ENCODE assay signal across 8 mouse cellular contexts in genomic region chr4:59003806-59004200, GRCm38 (mm10). TPM values are rescaled to one million over a fixed set of nuclear protein-coding genes. Genes with fewer than 3 reads are reported as not detected.
DNase-seq lines count a peak whose midpoint lies in the region; ATAC-seq lines count a peak whose summit lies in the region.
"Had no signal": no experiment of that assay in that cellular context is flagged by ENCODE, and none has a peak within 500 bp of the region (broad histone marks: within the 10 kb centered on the region; RNA-seq: fewer than 3 reads in every experiment).

No protein-coding gene starts in this region.

- peak overlapping the region; percentile 93 for H3K4me3 ChIP-seq in megakaryocyte, embryonic 14.5 days (replicated peaks)
- peak overlapping the region; percentile 94 for H3K4me3 ChIP-seq in forebrain, embryonic 12.5 days (replicated peaks)
- peak overlapping the region; percentile 95 for H3K4me3 ChIP-seq in limb, embryonic 12.5 days (replicated peaks)
- H3K4me3 ChIP-seq in stomach, embryonic 14.5 days (ENCODE audit: low read depth, low read length) = peak overlapping the region; percentile 96

- ATAC-seq in megakaryocyte, adult 5-6 weeks (ENCODE audit: poor library complexity, severe bottlenecking) = no peak
- no peak for ATAC-seq in forebrain, embryonic 12.5 days (ENCODE audit: low FRiP score)
- no peak for ATAC-seq in limb, embryonic 12.5 days (ENCODE audit: insufficient number of reproducible peaks, insufficient read depth, low FRiP score, low TSS enrichment, low read depth)
- ATAC-seq in stomach, embryonic 14.5 days (ENCODE audit: insufficient number of reproducible peaks, insufficient read depth, low FRiP score, low read depth) = no peak

- H3K9me3 ChIP-seq in megakaryocyte, embryonic 14.5 days = no peaks in the 10 kb centered on the region
- no peaks in the 10 kb centered on the region for H3K9me3 ChIP-seq in forebrain, embryonic 12.5 days
- H3K9me3 ChIP-seq in limb, embryonic 12.5 days = no peaks in the 10 kb centered on the region
- no peaks in the 10 kb centered on the region for H3K9me3 ChIP-seq in stomach, embryonic 14.5 days (ENCODE audit: control insufficient read depth, low read depth, low read length)

- peaks cover 54% of the 10 kb centered on the region for H3K4me1 ChIP-seq in megakaryocyte, embryonic 14.5 days
- H3K4me1 ChIP-seq in forebrain, embryonic 12.5 days = peaks cover 28% of the 10 kb centered on the region
- H3K4me1 ChIP-seq in limb, embryonic 12.5 days (replicated peaks) = peaks cover 36% of the 10 kb centered on the region
- H3K4me1 ChIP-seq in stomach, embryonic 14.5 days (ENCODE audit: control insufficient read depth, insufficient read depth, low read length) = peaks cover 15% of the 10 kb centered on the region

- peak overlapping the region; percentile 83 for H3K4me2 ChIP-seq in forebrain, embryonic 12.5 days
- H3K4me2 ChIP-seq in limb, embryonic 12.5 days = peak overlapping the region; percentile 84
- H3K4me2 ChIP-seq in stomach, embryonic 14.5 days (replicated peaks; ENCODE audit: low read depth, low read length) = peak overlapping the region; percentile 82

- peak overlapping the region; percentile 84 for H3K9ac ChIP-seq in forebrain, embryonic 12.5 days
- H3K9ac ChIP-seq in limb, embryonic 12.5 days (replicated peaks) = peak overlapping the region; percentile 94
- H3K9ac ChIP-seq in stomach, embryonic 14.5 days (replicated peaks; ENCODE audit: low read depth, low read length) = peak overlapping the region; percentile 91

- WGBS in forebrain, embryonic 12.5 days = 41% methylated on average over 7 of the region's 7 CpGs
- 37% methylated on average over 7 of the region's 7 CpGs for WGBS in limb, embryonic 12.5 days
- 17% methylated on average over 7 of the region's 7 CpGs for WGBS in stomach, embryonic 14.5 days

- intact Hi-C loops in gastrocnemius, postnatal 36 days (cut with DNase I) = loop anchor here (5.0 kb wide), 1 partner anchor 33 kb away; the partner anchor contains the start of gene Gng10

- no peaks in the 10 kb centered on the region for H3K36me3 ChIP-seq in megakaryocyte, embryonic 14.5 days (replicated peaks; ENCODE audit: low read length)
- H3K36me3 ChIP-seq in forebrain, embryonic 12.5 days (replicated peaks) = no peaks in the 10 kb centered on the region
- H3K36me3 ChIP-seq in limb, embryonic 12.5 days = no peaks in the 10 kb centered on the region
- no peaks in the 10 kb centered on the region for H3K36me3 ChIP-seq in stomach, embryonic 14.5 days (ENCODE audit: control insufficient read depth, insufficient read depth, low read length)

- H3K27me3 ChIP-seq in megakaryocyte, embryonic 14.5 days (replicated peaks) = no peaks in the 10 kb centered on the region
- no peaks in the 10 kb centered on the region for H3K27me3 ChIP-seq in forebrain, embryonic 12.5 days
- H3K27me3 ChIP-seq in limb, embryonic 12.5 days = no peaks in the 10 kb centered on the region
- no peaks in the 10 kb centered on the region for H3K27me3 ChIP-seq in stomach, embryonic 14.5 days (ENCODE audit: control insufficient read depth, insufficient read depth, low read length)

- no peak overlapping the region for H3K27ac ChIP-seq in forebrain, embryonic 12.5 days
- H3K27ac ChIP-seq in limb, embryonic 12.5 days = no peak overlapping the region
- H3K27ac ChIP-seq in stomach, embryonic 14.5 days (ENCODE audit: low read length) = no peak overlapping the region; the same call in 1 of the 2 replicates

- no peak for DNase-seq in gastrocnemius, postnatal 36 days
- no peak for DNase-seq in cerebellum, adult 9-10 months

RNA-seq across cellular contexts. Expression of gene Gm20503, which starts 0.8 kb away (rescaled TPM):
- polyA plus RNA-seq in megakaryocyte, embryonic 14.5 days (2012; ENCODE audit: insufficient read depth, low replicate concordance) = not detected in 2 replicates
- not detected in 2 replicates for total RNA-seq in megakaryocyte, adult 5-6 weeks (2015)
- not detected in 2 replicates for total RNA-seq in megakaryocyte, adult 5-6 weeks (2017)
- 6.7 and 8.2 TPM in 2 replicates for polyA plus RNA-seq in forebrain, embryonic 12.5 days (2016; fragmentation: Nextera tagmentation; extraction: Ambion mirVana)
- polyA plus RNA-seq in limb, embryonic 12.5 days (2016; fragmentation: Nextera tagmentation; extraction: Ambion mirVana) = 14.5 and 16.8 TPM in 2 replicates
- polyA plus RNA-seq in stomach, embryonic 14.5 days (2014; fragmentation: Nextera tagmentation; extraction: Ambion mirVana) = 10.2 and 11.8 TPM in 2 replicates
- total RNA-seq in gastrocnemius, postnatal 36 days (2021) = 1 to 10 TPM in 1 of 2 experiments, not detected in 1; 2.9 TPM
- total RNA-seq: monocyte, adult 5-6 weeks had no signal

RNA-seq across cellular contexts. Expression of gene Dnajc25, which starts 8.9 kb away (rescaled TPM):
- polyA plus RNA-seq in megakaryocyte, embryonic 14.5 days (2012; ENCODE audit: insufficient read depth, low replicate concordance) = 1.7 and 2.9 TPM in 2 replicates
- total RNA-seq in megakaryocyte, adult 5-6 weeks (2015) = 11.2 and 11.8 TPM in 2 replicates
- total RNA-seq in megakaryocyte, adult 5-6 weeks (2017) = 13.0 and 14.6 TPM in 2 replicates
- polyA plus RNA-seq in forebrain, embryonic 12.5 days (2016; fragmentation: Nextera tagmentation; extraction: Ambion mirVana) = 5.2 and 8.5 TPM in 2 replicates
- 9.2 and 11.6 TPM in 2 replicates for polyA plus RNA-seq in limb, embryonic 12.5 days (2016; fragmentation: Nextera tagmentation; extraction: Ambion mirVana)
- 14.4 and 16.9 TPM in 2 replicates for polyA plus RNA-seq in stomach, embryonic 14.5 days (2014; fragmentation: Nextera tagmentation; extraction: Ambion mirVana)
- total RNA-seq in gastrocnemius, postnatal 36 days (2021) = 10 to 100 TPM in 1 of 2 experiments, 1 to 10 TPM in 1; 9.8 to 10.7 TPM

RNA-seq across cellular contexts. Expression of gene Ptgr1, which starts 16.9 kb away (rescaled TPM):
- 0.67 TPM in 1 of 2 replicates, not detected in the other for polyA plus RNA-seq in megakaryocyte, embryonic 14.5 days (2012; ENCODE audit: insufficient read depth, low replicate concordance)
- total RNA-seq in megakaryocyte, adult 5-6 weeks (2015) = 33.1 and 36.4 TPM in 2 replicates
- total RNA-seq in megakaryocyte, adult 5-6 weeks (2017) = 25.7 and 29.0 TPM in 2 replicates
- 10.0 and 10.5 TPM in 2 replicates for polyA plus RNA-seq in forebrain, embryonic 12.5 days (2016; fragmentation: Nextera tagmentation; extraction: Ambion mirVana)
- polyA plus RNA-seq in limb, embryonic 12.5 days (2016; fragmentation: Nextera tagmentation; extraction: Ambion mirVana) = 23.5 and 24.5 TPM in 2 replicates
- polyA plus RNA-seq in stomach, embryonic 14.5 days (2014; fragmentation: Nextera tagmentation; extraction: Ambion mirVana) = 63.4 and 67.3 TPM in 2 replicates
- total RNA-seq in gastrocnemius, postnatal 36 days (2021) = 1 to 10 TPM; 1.6 to 1.9 TPM

RNA-seq across cellular contexts. Expression of gene Gng10, which starts 31.1 kb away (rescaled TPM):
- polyA plus RNA-seq in megakaryocyte, embryonic 14.5 days (2012; ENCODE audit: insufficient read depth, low replicate concordance) = 14.0 and 19.6 TPM in 2 replicates
- total RNA-seq in megakaryocyte, adult 5-6 weeks (2015) = 266 and 325 TPM in 2 replicates
- total RNA-seq in megakaryocyte, adult 5-6 weeks (2017) = 179 and 182 TPM in 2 replicates
- 110 and 111 TPM in 2 replicates for polyA plus RNA-seq in forebrain, embryonic 12.5 days (2016; fragmentation: Nextera tagmentation; extraction: Ambion mirVana)
- 161 and 166 TPM in 2 replicates for polyA plus RNA-seq in limb, embryonic 12.5 days (2016; fragmentation: Nextera tagmentation; extraction: Ambion mirVana)
- 150 and 173 TPM in 2 replicates for polyA plus RNA-seq in stomach, embryonic 14.5 days (2014; fragmentation: Nextera tagmentation; extraction: Ambion mirVana)
- total RNA-seq in gastrocnemius, postnatal 36 days (2021) = 1 to 10 TPM; 5.5 to 7.7 TPM
